Mouse (Mus musculus) E14TG2a.4 (cell line): ENCODE data around the gene Ncoa3.
A peak's percentile ranks its signal among the peaks of the same experiment; 100 is the strongest.
"Not testable (repeated sequence)": the region's sequence is repeated elsewhere in the genome, so short reads cannot be mapped to it uniquely, and the experiment has no call there.

Experiments
- H3K27me3 ChIP-seq: 2 replicates; pipeline ENCODE4 v1.6.1; 2014; ENCODE audit warnings: low read length, control low read depth; ENCODE audit not compliant: insufficient read depth
- H3K36me3 ChIP-seq: 2 replicates; pipeline ENCODE4 v1.6.1; 2014; ENCODE audit warnings: low read length, control low read depth; ENCODE audit not compliant: insufficient read depth
- H3K4me1 ChIP-seq: replicated peaks from 2 replicates; pipeline ENCODE4 v1.6.1; 2014; ENCODE audit warnings: low read depth, low read length, control low read depth
- H3K4me3 ChIP-seq: replicated peaks from 2 replicates; pipeline ENCODE4 v1.5.1; 2014; ENCODE audit warnings: mild to moderate bottlenecking, low read length
- H3K9me3 ChIP-seq: 2 replicates; pipeline ENCODE4 v1.6.1; 2014; ENCODE audit warnings: low read length, control low read depth
- CTCF ChIP-seq: conservative IDR thresholded peaks from 2 replicates; pipeline ENCODE4 v1.5.1; 2014; ENCODE audit warnings: low read length
- NANOG ChIP-seq: IDR thresholded peaks from 2 replicates; pipeline ENCODE4 v1.6.1; 2014; ENCODE audit warnings: borderline replicate concordance, low read length, mixed read lengths
- POU5F1 ChIP-seq: IDR thresholded peaks from 2 replicates; pipeline ENCODE4 v1.6.1; 2014; ENCODE audit warnings: low read length, borderline replicate concordance

Gene Ncoa3

DNA sequence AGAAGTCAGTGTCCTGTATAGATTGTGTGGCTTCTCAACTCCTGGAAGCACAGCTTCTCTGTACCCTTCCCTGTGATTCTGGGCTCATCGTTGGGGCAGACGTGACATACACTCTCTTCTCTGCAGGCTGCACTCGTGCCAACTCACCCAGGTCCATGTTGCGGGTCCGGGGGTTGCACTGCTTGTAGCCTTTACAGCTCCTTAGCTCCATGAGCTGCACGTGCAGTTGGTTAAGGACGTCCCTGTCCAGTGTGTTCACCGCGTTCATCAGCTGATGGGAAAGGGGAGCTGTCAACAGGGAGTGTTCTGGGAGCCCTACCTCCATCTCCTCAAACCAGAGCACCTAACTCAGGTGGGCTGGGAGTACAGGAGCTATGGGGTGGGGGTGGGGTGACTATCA, 84.9 kb downstream of the Ncoa3 start:
- peaks cover 94% of the 10 kb centered on the region for H3K36me3 ChIP-seq
- TF ChIP-seq NANOG (no peak), POU5F1 (no peak), CTCF (no peak)
- peaks cover 94% of the 10 kb centered on the region for H3K4me1 ChIP-seq
- no peaks in the 10 kb centered on the region for H3K9me3 ChIP-seq
- H3K4me3 ChIP-seq = no peak overlapping the region
- H3K27me3 ChIP-seq = no peaks in the 10 kb centered on the region

DNA sequence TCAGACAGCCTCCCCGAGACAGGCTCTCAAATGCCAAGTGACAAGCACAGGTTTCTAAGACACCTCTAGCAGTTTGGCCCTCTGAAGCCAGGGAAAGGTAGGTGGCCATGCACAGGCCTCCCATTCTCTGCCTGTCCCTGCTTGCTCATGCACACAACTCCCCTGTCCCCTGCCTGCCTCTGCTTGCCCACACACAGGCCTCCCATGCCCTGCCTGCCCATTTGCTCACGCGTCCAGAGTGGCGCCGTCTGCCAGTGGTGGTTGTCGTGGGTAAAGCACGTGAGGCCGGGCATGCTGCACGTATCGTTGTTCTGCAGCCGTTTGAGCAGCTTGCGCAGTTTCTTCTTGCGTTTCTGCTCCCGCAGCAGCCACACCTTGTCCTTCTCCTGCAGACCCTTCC, 86.8 kb downstream of the Ncoa3 start:
- Histone ChIP-seq H3K36me3 (peaks cover 94% of the 10 kb centered on the region), H3K4me3 (no peak overlapping the region), H3K9me3 (no peaks in the 10 kb centered on the region), H3K4me1 (peaks cover 94% of the 10 kb centered on the region), H3K27me3 (no peaks in the 10 kb centered on the region)
- TF ChIP-seq POU5F1 = no peak
- TF ChIP-seq CTCF = no peak
- TF ChIP-seq NANOG = no peak

DNA sequence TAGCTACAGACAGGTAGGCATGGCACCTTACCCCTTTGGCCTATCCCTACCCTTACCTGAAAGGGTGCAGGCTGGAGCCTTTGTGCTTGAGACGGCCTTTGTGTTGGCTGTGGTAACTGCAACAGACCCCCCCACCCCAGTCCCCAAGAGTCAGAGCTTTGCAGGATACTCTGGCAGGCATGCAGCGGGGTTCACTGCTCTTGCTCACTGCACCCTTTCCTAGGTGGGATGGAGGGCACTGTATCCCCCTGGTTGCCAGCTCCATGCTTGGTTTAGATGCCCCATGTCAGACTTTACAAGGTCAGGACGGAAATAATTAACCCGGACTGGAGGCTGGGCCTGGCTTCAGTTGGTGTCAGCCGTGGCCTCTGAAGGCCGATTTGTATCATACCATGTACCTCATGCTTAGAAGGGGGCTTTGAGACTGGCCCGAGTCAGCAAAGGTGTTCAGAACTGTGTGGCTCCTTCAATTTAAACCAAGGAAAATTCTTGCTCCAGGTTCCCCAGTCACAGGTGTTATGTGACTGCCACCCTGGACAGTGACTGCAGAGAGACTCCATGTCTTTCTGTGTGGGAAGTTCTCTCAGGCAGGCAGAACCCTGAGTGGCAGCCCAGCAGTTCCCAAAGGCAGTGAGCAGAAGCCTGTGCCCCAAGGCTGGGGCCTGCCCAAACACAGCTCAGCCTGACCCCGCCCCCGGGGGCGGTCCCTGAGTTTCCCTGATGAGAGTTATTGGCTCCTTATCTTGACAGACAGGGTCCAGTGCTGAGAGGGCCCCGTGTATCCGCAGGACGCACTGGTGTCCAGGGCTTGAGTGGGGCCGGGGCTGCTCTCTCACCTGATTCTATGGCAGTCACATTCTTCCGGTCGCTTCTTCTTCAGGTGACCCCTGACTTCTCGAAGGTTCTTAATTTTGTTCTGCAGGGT, 87.8 kb downstream of the Ncoa3 start:
- Histone ChIP-seq H3K27me3 (no peaks in the 10 kb centered on the region), H3K4me3 (peak overlapping the region; percentile 57), H3K36me3 (peaks cover 95% of the 10 kb centered on the region), H3K4me1 (peaks cover 89% of the 10 kb centered on the region), H3K9me3 (no peaks in the 10 kb centered on the region)
- TF ChIP-seq POU5F1 (no peak), NANOG (no peak)

DNA sequence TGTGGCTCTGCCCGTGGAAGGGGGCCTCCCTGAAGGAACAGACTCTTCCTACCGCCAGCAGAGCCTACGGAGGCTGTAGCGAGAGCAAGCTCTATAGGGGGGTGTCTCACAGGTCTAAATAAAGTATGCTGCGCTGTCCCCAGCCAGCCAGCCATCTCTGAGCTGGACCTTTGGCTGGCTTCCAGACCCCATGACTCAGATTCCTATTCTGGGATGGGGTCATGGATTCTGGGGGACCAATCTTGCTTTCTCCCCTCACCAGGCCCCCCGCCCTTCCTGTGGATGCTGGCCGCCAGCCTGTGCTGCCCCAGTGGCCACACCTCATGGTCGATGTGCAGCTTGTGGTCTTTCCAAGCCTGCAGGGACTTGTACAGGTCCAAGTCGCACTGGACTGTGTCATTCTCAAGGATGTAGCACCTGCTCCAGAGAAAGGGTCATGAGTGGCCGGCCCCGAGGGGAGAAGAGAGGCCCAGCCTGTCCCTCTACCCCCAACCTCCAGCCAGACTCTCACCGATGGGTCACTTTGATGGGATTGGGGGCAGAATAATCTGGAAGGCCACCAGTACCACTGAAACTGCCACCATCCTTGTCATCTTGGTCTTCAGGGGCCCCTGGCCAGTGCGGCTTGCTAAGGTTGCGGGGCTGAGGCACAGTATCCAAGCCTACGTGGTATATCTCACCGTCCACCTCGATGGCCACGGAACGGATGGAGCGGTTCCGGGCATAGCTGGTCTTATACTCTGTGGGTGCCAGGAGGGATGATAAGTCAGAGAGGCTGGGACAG, 88.7 kb downstream of the Ncoa3 start:
- H3K27me3 ChIP-seq = no peaks in the 10 kb centered on the region
- H3K4me3 ChIP-seq = peak overlapping the region; percentile 57
- H3K36me3 ChIP-seq = peaks cover 95% of the 10 kb centered on the region
- H3K9me3 ChIP-seq = no peaks in the 10 kb centered on the region
- peaks cover 89% of the 10 kb centered on the region for H3K4me1 ChIP-seq
- TF ChIP-seq NANOG (no peak), POU5F1 (no peak), CTCF (no peak)

DNA sequence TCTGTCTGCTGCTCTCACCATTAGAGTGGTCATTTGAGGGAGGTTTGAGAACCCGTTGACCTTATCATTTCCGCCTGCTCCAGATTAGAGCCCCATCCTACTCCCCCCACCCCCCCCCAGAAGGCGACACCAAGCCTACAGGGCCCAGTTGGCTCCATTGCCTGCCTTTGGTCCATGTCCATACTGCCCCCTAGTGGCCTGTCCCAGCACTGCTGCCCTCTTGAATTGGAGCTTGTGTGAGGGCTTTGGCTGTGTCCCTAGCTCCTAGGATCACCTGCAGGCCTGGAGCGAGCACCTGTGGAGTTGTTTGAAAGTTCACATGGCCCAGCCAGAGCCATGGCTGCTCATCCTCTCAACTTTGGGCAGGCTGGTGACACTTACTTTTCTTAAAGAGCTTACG, 89.8 kb downstream of the Ncoa3 start:
- H3K4me3 ChIP-seq = no peak overlapping the region
- H3K4me1 ChIP-seq = peaks cover 89% of the 10 kb centered on the region
- no peak for TF ChIP-seq POU5F1
- peak; percentile 96 for TF ChIP-seq CTCF
- H3K27me3 ChIP-seq = no peaks in the 10 kb centered on the region
- H3K9me3 ChIP-seq = no peaks in the 10 kb centered on the region
- H3K36me3 ChIP-seq = peaks cover 95% of the 10 kb centered on the region

DNA sequence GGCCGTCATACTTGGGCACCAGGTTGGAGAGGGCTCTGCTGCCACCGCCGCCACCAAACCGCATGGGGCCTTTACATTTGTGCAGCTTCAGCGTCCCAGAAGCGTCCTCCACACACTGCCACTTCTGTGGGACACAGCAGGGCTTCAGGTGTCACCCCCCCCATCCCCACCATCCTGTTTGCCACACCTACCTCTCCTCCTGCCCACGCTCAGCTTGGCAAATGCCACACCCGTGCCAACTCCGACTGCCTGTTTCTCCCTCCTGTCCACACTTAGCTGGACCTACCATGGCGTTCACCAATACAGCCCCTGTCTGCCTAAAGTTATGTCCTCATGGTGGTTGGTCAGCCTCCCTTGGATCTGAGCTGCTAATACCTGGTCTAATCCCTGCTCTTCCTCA, 90.2 kb downstream of the Ncoa3 start:
- Histone ChIP-seq H3K4me3 (no peak overlapping the region), H3K36me3 (peaks cover 95% of the 10 kb centered on the region), H3K9me3 (no peaks in the 10 kb centered on the region), H3K4me1 (peaks cover 87% of the 10 kb centered on the region), H3K27me3 (no peaks in the 10 kb centered on the region)
- TF ChIP-seq NANOG (no peak), CTCF (no peak), POU5F1 (no peak)

DNA sequence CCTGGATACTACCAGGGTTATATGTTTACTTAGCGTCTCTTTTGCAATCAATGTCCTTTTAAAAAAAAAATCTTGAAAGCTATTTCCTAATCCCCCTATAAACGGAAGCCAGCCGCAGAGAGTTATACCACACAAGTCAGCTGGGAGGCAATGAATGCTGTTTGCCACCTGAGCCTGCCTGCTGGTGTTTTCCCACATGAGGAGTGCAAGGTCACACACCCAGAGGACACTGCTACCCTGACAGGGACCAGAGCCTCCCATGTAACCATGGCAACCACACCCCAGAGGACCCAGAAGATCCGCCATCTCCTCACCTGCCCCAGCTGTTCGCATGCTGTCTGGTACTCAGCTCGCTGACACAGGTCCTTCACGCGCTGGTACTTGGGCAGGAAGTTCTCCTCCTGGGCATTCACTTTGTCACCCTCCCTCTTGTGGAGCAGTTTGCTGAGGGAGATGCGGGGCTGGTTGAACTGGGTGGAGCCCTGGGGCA, 91.2 kb downstream of the Ncoa3 start:
- no peak for TF ChIP-seq POU5F1
- no peak for TF ChIP-seq CTCF
- TF ChIP-seq NANOG = no peak
- no peaks in the 10 kb centered on the region for H3K9me3 ChIP-seq
- H3K4me1 ChIP-seq = peaks cover 81% of the 10 kb centered on the region
- H3K4me3 ChIP-seq = no peak overlapping the region
- H3K27me3 ChIP-seq = no peaks in the 10 kb centered on the region
- peaks cover 96% of the 10 kb centered on the region for H3K36me3 ChIP-seq

DNA sequence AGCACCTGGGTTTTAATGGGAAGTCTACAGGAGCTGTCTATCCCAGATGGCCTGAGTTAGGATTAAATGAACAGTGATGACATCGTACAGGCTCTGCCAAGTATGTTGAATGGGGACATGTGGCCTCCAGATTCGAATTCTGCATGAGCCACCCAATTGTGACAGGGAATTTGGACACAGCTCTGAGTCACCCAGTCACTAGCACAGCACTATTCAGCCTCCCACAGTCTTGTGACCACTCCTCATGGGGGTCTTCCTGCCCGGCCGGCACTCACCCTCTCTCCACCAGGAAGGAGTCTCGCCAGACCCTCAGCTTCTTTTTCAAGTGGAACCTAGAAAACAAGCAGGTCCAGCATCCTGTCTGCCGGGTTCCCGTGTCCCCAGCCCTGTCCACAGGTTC, 91.7 kb downstream of the Ncoa3 start:
- H3K4me1 ChIP-seq = peaks cover 78% of the 10 kb centered on the region
- no peaks in the 10 kb centered on the region for H3K27me3 ChIP-seq
- no peak overlapping the region for H3K4me3 ChIP-seq
- H3K9me3 ChIP-seq = no peaks in the 10 kb centered on the region
- TF ChIP-seq NANOG (no peak), POU5F1 (no peak), CTCF (0 out of 2 replicates have a peak, but pooled peaks have one; percentile 1)
- peaks cover 96% of the 10 kb centered on the region for H3K36me3 ChIP-seq

DNA sequence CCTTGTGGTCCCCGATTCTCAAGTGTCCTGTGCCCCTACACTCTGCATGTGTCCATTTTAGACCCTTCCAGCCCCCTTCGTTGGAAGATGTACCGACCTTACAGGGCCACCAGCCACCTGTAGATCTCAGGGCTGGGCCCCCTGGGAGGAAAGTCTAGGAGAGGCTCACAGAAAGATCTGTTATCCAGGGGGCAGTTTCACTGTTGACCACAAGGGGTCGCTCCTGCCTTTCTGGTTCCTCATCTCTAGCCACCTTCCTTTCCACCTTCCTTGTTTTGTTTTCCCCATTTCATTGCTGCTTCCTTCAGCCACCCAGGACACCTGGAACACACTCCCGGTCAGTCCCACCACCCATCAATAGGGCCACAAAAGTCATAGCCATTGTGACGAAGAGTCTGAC, 92.5 kb downstream of the Ncoa3 start:
- peaks cover 96% of the 10 kb centered on the region for H3K36me3 ChIP-seq
- TF ChIP-seq CTCF = peak; percentile 86
- not testable (repeated sequence) for H3K4me3 ChIP-seq, H3K27me3 ChIP-seq, H3K9me3 ChIP-seq
- H3K4me1 ChIP-seq = peaks cover 75% of the 10 kb centered on the region
